Mouse (Mus musculus): ENCODE results near the gene Gm10974. TPM values are rescaled to one million over a fixed set of nuclear protein-coding genes. Genes with fewer than 3 reads are reported as not detected.

Gene Gm10974
- polyA plus RNA-seq, 1 experiment, result not detected

- TF ChIP-seq CTCF (IDR thresholded peaks at IDR 0.05; ENCODE audit: borderline replicate concordance, extremely low read depth, insufficient read depth, insufficient read length) (no peak), POLR2A (IDR thresholded peaks at IDR 0.05; ENCODE audit: borderline replicate concordance, extremely low read depth, insufficient read depth, insufficient read length, poor library complexity, severe bottlenecking) (no peak)
- DNase-seq (ENCODE audit: low read depth), result no peak
Observed at GRCm38 (mm10) chr7:66359044-66359443, 6.7 kb upstream of the Gm10974 start.

- no peak for TF ChIP-seq POLR2A (IDR thresholded peaks at IDR 0.05; ENCODE audit: borderline replicate concordance, extremely low read depth, insufficient read depth, insufficient read length, poor library complexity, severe bottlenecking)
- no peak for TF ChIP-seq CTCF (IDR thresholded peaks at IDR 0.05; ENCODE audit: borderline replicate concordance, extremely low read depth, insufficient read depth, insufficient read length)
Observed at GRCm38 (mm10) chr7:66364491-66364890, 1.2 kb upstream of the Gm10974 start.

GRCm38 (mm10) chr7:66365411-66365810, 294 bp upstream of the Gm10974 start:
- TF ChIP-seq POLR2A (IDR thresholded peaks at IDR 0.05; ENCODE audit: borderline replicate concordance, extremely low read depth, insufficient read depth, insufficient read length, poor library complexity, severe bottlenecking) (no peak), CTCF (IDR thresholded peaks at IDR 0.05; ENCODE audit: borderline replicate concordance, extremely low read depth, insufficient read depth, insufficient read length) (no peak)
- no peak for DNase-seq (ENCODE audit: low read depth)

More at GRCm38 (mm10) chr7:66364491-66364890, 1.2 kb upstream of the Gm10974 start:
- no peak for DNase-seq (ENCODE audit: low read depth)

- DNase-seq (ENCODE audit: low read depth), result peak; percentile 12
- TF ChIP-seq CTCF (IDR thresholded peaks at IDR 0.05; ENCODE audit: borderline replicate concordance, extremely low read depth, insufficient read depth, insufficient read length), result no peak
- TF ChIP-seq POLR2A (IDR thresholded peaks at IDR 0.05; ENCODE audit: borderline replicate concordance, extremely low read depth, insufficient read depth, insufficient read length, poor library complexity, severe bottlenecking), result no peak
Observed at GRCm38 (mm10) chr7:66369071-66369933, 3.6 kb downstream of the Gm10974 start.

GRCm38 (mm10) chr7:66369934-66370445, 4.3 kb downstream of the Gm10974 start:
- DNase-seq (ENCODE audit: low read depth), result no peak
- no peak for TF ChIP-seq CTCF (IDR thresholded peaks at IDR 0.05; ENCODE audit: borderline replicate concordance, extremely low read depth, insufficient read depth, insufficient read length)
- no peak for TF ChIP-seq POLR2A (IDR thresholded peaks at IDR 0.05; ENCODE audit: borderline replicate concordance, extremely low read depth, insufficient read depth, insufficient read length, poor library complexity, severe bottlenecking)

GRCm38 (mm10) chr7:66370970-66371369, 5.3 kb downstream of the Gm10974 start:
- no peak for TF ChIP-seq CTCF (IDR thresholded peaks at IDR 0.05; ENCODE audit: borderline replicate concordance, extremely low read depth, insufficient read depth, insufficient read length)
- TF ChIP-seq POLR2A (IDR thresholded peaks at IDR 0.05; ENCODE audit: borderline replicate concordance, extremely low read depth, insufficient read depth, insufficient read length, poor library complexity, severe bottlenecking), result no peak
- no peak for DNase-seq (ENCODE audit: low read depth)

GRCm38 (mm10) chr7:66373391-66373790, 7.7 kb downstream of the Gm10974 start:
- TF ChIP-seq CTCF (IDR thresholded peaks at IDR 0.05; ENCODE audit: borderline replicate concordance, extremely low read depth, insufficient read depth, insufficient read length) (no peak), POLR2A (IDR thresholded peaks at IDR 0.05; ENCODE audit: borderline replicate concordance, extremely low read depth, insufficient read depth, insufficient read length, poor library complexity, severe bottlenecking) (no peak)

GRCm38 (mm10) chr7:66375736-66376135, 10.0 kb downstream of the Gm10974 start:
- no peak for DNase-seq (ENCODE audit: low read depth)
- no peak for TF ChIP-seq CTCF (IDR thresholded peaks at IDR 0.05; ENCODE audit: borderline replicate concordance, extremely low read depth, insufficient read depth, insufficient read length)
- no peak for TF ChIP-seq POLR2A (IDR thresholded peaks at IDR 0.05; ENCODE audit: borderline replicate concordance, extremely low read depth, insufficient read depth, insufficient read length, poor library complexity, severe bottlenecking)

More at GRCm38 (mm10) chr7:66373391-66373790, 7.7 kb downstream of the Gm10974 start:
- no peak for DNase-seq (ENCODE audit: low read depth)

- TF ChIP-seq POLR2A (IDR thresholded peaks at IDR 0.05; ENCODE audit: borderline replicate concordance, extremely low read depth, insufficient read depth, insufficient read length, poor library complexity, severe bottlenecking) (no peak), CTCF (IDR thresholded peaks at IDR 0.05; ENCODE audit: borderline replicate concordance, extremely low read depth, insufficient read depth, insufficient read length) (no peak)
Observed at GRCm38 (mm10) chr7:66376560-66376959, 10.9 kb downstream of the Gm10974 start.

GRCm38 (mm10) chr7:66384213-66384612, 18.5 kb downstream of the Gm10974 start:
- DNase-seq (ENCODE audit: low read depth), result no peak
- no peak for TF ChIP-seq CTCF (IDR thresholded peaks at IDR 0.05; ENCODE audit: borderline replicate concordance, extremely low read depth, insufficient read depth, insufficient read length)
- no peak for TF ChIP-seq POLR2A (IDR thresholded peaks at IDR 0.05; ENCODE audit: borderline replicate concordance, extremely low read depth, insufficient read depth, insufficient read length, poor library complexity, severe bottlenecking)

More at GRCm38 (mm10) chr7:66376560-66376959, 10.9 kb downstream of the Gm10974 start:
- no peak for DNase-seq (ENCODE audit: low read depth)

GRCm38 (mm10) chr7:66384891-66385290, 19.2 kb downstream of the Gm10974 start:
- DNase-seq (ENCODE audit: low read depth), result no peak
- TF ChIP-seq POLR2A (IDR thresholded peaks at IDR 0.05; ENCODE audit: borderline replicate concordance, extremely low read depth, insufficient read depth, insufficient read length, poor library complexity, severe bottlenecking), result no peak
- no peak for TF ChIP-seq CTCF (IDR thresholded peaks at IDR 0.05; ENCODE audit: borderline replicate concordance, extremely low read depth, insufficient read depth, insufficient read length)

All from brain, embryonic 14.5 days (tissue).